In the genomic region with DNA sequence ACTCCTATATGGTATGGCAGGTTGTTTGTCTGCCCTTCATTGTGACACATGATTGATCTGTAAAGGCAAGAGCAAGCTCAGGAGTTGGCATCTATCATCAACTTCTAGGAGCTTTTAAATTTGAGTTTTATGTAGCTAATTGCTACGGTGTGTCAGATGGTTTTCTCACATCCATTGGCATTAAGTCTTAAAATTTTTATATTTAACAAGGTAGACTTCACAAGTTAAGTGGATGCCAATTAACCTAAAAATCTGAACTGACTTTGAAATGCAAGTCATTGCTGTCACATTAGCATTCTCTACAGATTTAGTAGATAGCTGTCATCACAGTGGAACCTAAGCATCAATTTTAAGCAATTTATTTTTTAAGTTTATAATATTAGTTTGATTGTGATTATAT, we compare ENCODE assay signal across 18 mouse cellular contexts.
"Had no signal": no experiment of that assay in that cellular context is flagged by ENCODE, and none has a peak within 500 bp of the region (broad histone marks: within the 10 kb centered on the region; RNA-seq: fewer than 3 reads in every experiment).

No protein-coding gene starts in this region.

- H3K4me1 ChIP-seq: midbrain, embryonic 10.5 days; midbrain, embryonic 12.5 days; neural tube, embryonic 13.5 days; neural tube, embryonic 15.5 days had no signal

- H3K9ac ChIP-seq: lung, embryonic 14.5 days; midbrain, embryonic 12.5 days; neural tube, embryonic 13.5 days; neural tube, embryonic 15.5 days had no signal

- ATAC-seq: midbrain, embryonic 16.5 days had no signal

- H3K4me3 ChIP-seq: midbrain, embryonic 10.5 days; midbrain, embryonic 12.5 days; myocyte; neural tube, embryonic 13.5 days; neural tube, embryonic 15.5 days had no signal

- H3K27ac ChIP-seq: midbrain, embryonic 10.5 days; midbrain, embryonic 12.5 days; neural tube, embryonic 13.5 days; neural tube, embryonic 15.5 days had no signal

- H3K4me2 ChIP-seq: lung, embryonic 14.5 days; midbrain, embryonic 12.5 days; neural tube, embryonic 13.5 days; neural tube, embryonic 15.5 days had no signal

- H3K36me3 ChIP-seq: midbrain, embryonic 10.5 days; midbrain, embryonic 12.5 days; neural tube, embryonic 13.5 days; neural tube, embryonic 15.5 days had no signal

- H3K27me3 ChIP-seq: midbrain, embryonic 12.5 days; neural tube, embryonic 13.5 days; neural tube, embryonic 15.5 days had no signal

- H3K9me3 ChIP-seq: midbrain, embryonic 10.5 days; midbrain, embryonic 12.5 days; neural tube, embryonic 13.5 days; neural tube, embryonic 15.5 days had no signal

- DNase-seq: lung, embryonic 14.5 days; lung, postnatal 10 days; lung, postnatal 4 days; midbrain, embryonic 14.5 days; retina, postnatal 1 day; right cerebral cortex, adult 18-20 months; right cerebral cortex, postnatal 25 days; right cerebral cortex, postnatal 4 days; spleen, adult 18-20 months; thymus, adult 18-20 months; thymus, postnatal 14 days; thymus, postnatal 36 days had no signal
